Mouse (Mus musculus) cerebellum, adult (tissue): ENCODE measurements at regions not wholly inside any gene's neighbourhood (a gene's known extent, or its start where the extent isn't known, plus 50 kb on each side); places are given as distances from the start of the nearest gene placed in this dataset.

Experiments used
- ATAC-seq: cut with Nextera tagmentation; 2 replicates; pipeline ENCODE4 v1.9.2; 2017; ENCODE audit warnings: mild to moderate bottlenecking, moderate library complexity, mixed read lengths; ENCODE audit not compliant: insufficient number of reproducible peaks, low FRiP score, low TSS enrichment

DNA sequence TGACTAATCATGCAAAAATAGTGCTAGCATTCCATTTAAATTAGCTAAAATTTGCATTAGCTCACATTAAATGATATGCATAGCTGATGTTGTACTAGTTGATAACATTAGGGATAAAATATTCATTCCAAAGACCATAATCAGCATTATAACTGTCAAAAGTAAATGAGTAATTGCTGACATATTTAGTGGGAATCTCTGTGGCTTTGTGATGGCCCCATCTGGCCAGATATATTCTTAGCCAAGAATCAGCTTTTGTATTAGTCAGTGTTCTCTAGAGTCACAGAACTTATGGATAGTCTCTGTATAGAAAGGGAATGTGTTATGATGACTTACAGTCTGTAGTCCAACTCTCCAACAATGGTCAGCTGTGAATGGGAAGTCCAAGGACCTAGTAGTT, 171.2 kb downstream of the Gria2 start:
- no peak for ATAC-seq

DNA sequence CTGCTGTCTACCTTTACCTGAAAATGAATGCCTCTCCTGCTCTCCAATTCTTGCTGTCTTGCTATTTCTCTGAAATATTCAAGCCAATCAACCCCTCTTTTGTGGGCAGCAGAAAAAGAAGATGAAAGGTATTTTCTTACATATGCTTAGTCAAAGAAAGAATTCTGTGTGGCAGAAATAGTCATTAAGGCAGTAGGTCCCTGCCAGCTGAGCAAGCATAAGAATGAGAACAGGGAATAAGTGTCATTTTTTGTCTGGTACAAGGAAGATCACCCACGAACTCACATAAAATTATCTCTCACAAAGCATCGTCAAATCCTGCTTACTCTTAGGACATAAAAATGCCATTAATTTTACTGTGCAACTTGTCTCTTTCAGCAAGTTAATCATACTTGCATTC, 192.2 kb downstream of the Gria2 start:
- no peak for ATAC-seq

DNA sequence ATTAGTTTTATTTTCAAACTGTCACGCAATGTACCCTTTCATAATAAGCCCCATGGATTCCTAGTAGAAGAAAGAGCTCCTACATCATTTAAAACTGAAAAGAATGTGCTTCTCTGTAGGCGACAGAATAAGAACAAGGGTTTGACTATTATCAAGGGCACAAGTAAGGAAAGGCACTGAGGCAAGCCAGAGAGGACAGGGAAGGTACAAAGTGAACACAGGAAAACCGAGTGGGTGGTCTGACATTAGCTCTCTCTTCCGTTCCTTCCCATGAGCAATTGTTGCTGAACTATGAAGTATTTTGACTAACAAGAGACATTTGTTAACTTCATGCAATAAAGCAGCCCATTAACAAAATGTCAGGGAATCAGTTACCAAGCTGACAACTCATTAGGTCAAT, 194.2 kb downstream of the Gria2 start:
- no peak for ATAC-seq

DNA sequence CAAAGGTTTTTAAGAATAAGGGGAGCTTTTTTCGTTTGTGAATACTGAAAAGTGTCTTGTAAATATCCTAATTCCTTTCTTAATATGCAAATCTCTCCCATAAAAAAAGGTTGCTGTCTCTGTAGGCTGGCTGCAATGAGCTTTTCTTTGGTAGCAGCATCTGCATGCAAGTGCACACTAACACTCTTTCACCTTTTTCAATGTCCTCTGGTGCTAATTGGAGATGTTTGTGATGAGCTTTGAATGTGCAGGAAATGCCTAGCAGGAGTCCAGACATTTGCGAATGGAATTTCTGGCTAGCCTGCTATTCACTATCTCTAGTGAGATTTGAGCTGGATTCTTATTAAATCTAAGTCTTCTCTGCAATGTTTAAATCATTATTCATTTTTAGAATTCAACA, 194.8 kb downstream of the Gria2 start:
- no peak for ATAC-seq

DNA sequence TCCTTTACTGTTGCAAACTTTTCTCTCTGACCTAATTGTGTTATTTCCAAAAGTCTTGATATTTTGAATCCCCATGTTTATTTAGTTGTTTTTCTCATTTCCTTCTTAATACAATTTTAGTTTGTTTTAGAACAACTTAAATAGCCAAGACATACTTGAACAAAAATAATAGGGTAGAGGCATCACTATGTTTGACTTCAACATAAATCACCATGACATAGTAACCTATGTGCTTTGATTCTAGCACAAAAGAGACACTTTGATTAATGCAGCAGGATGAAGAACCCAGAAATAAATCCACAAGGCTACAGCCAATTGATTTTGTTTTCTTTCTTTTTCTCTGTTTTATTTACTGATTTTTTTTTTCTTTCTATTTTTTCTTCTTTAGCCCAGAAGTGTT, 205.1 kb downstream of the Gria2 start:
- ATAC-seq: no peak

DNA sequence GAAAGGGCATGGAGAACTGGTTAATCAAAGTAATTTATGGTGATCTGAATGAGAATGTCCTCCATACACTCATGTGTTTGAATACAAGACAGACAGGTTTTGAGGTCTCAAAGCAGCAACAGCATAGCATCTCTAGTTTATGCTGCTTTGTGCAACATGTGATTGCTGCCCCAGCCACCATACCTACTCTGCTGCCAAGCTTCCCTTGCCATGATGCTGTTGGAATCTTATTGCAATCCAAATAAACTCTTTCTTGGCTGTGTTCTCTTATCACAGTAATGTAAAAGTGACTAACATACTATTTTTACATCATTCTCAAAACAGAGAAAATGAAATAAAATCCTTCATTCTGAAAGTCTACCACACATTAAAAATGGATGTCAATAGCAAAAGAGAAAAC, 235.1 kb downstream of the Gria2 start:
- ATAC-seq: no peak

DNA sequence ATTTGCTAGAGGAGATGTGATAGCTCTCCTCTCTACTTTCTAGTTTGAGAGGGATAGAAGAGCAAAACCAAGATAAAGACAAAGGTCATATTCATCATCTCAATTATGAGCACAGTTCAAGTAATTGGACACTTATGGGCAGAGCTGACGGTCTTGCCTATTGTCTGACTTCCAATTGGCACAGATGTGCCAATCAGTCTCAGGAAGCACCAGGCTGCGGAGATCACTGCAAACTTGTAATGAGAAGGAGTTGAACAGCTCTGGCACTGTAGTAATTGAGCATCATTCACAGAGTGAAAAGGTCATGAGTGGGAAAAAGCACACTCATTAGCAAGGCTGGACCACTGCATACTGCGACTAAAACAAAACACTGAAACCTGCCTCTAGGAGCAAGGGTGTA, 236.4 kb downstream of the Gria2 start:
- no peak for ATAC-seq

DNA sequence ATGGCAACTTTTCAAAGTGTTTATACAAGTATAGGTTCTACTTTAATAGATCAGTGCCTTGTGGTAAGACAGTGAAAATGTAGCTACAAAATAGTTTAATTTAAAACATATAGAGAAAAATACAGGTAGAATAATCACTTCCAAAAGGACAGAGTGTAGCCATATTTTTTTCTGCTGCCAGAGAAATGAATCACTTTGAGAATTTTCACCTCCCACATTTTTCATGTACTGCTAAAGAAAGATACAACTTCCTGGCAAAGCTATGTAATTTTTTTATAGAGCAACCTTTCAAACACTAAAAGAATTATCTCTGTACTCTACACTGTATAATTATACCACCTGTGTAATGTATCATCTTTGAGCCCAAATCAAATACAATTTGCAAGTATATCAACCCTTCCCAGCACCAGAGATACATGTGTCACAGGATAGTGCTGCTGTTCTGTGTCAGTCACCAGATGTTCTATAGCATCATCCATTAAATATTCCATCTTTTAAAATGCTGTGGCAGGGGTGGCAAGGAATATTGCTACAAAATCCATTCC, 256.4 kb downstream of the Gria2 start:
- no peak for ATAC-seq

DNA sequence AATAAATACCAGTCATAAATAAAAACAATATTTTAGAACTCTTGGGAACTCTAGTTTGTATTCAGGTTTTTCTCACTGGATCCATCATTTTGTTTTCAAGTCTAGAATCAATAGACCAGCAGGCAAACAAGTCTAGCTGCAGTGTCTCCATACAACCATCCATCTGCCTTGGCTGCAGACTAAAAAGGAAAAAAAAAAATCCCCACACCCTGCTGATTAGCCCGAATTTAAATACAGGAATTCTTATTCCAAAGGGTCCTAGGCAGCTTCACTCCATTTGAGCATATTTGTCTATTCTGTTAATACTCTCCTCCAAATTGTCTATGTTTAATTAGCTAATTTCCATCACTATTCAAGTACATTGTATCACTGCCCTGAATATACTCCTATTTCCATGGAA, 258.9 kb downstream of the Gria2 start:
- ATAC-seq: no peak

DNA sequence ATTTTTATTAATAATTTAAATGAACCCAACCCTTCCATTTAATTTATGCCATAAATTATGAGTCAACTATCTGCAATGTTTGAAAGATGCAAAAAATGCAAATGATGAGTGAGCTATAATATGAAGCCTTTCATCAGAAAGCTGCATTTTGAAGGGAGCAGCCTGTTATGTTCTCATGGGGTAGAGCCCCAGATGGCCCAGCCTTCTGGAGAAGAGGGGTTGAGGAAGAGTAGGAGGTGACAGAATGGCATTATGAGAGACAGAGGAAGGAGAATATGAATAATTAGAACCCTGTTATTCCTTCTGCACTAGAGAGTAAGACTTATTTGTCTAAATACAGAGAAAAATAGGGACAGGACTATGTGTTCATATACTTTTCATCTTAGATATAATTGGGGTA, 261.3 kb downstream of the Gria2 start:
- ATAC-seq: no peak

DNA sequence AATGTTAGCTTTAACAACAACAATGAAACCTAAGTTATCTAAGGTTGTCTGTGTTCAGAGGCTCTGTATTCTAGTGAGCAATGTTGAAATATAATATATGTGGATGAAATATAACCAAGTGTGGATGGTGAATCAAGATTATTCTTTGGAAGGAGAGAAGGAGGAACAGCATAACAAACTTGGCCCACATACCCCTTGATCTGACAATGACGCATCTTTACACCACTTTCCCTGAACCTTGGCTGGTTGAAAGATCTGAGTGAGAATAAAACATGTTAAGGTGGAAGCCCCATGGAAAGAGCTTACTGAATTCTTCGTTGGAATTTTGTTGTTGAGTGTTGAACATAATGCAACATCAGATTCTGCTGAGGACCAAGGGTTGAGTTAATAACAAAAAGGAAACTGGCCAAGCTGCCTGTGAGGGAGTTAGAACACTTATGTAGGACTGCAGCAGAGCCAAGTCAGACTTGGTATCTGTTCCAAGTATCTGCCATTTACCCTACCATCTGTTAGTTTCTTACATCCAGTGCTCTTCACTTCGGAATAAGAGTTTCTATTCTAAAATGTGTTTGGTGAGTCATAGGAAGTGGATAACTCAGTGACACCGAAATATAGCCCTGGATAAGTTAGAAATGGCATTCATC, 268.8 kb downstream of the Gria2 start:
- no peak for ATAC-seq

DNA sequence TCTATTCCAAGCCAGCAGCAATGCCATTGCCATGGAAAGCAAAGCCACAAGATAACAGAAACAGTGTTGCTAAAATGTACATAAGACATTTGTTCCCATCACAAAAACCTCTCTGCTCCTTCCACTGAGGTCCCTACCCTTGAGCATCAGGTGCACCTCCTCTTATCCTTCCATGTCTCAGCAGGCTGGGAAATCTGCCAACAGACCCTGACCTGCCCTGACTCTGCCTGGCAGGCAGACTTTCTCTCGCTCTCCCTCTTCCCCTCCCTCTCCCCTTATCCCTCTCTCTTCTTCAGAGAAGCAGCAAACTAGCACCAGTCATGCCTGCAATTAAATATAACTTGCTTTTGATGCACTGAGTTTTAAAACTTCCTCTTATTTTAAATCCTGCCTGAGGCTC, 288.6 kb downstream of the Gria2 start:
- ATAC-seq: no peak

DNA sequence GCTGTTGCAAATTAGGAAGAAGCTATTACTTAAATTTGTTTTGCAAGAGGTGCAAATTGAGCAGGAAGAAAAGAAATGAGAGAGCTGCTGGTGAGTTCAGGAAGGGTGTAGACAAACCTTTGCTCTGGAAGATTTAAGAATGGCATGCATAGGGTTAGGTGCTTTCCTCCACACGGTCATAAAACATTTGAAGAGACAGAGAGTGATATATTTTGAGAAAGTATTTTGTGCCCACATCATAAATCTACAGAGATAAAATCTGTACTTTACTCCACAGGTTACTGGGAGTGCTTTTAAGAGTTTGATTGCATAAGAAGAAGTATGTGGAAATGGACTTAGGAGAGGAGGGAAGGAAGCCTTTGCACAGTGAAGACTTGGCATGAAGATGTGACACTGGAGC, 293.4 kb downstream of the Gria2 start:
- ATAC-seq: no peak

DNA sequence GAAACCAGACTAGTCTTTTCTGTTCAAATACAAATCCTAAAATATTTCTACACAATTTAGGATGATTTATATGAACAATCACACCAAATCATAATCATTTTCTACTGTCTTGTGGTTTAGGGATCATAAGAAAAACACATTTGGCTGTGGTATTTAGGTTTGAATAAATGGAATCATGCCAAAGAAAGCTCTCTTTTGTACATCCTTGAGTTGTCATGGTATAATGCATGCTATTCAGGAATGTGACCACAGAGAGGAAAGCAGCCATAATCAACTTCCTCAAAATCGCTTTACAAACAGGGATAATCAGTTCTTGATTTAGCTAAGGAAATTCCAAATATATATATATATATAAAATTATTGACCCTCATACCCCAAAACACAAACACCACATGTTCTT, 295.9 kb downstream of the Gria2 start:
- no peak for ATAC-seq

DNA sequence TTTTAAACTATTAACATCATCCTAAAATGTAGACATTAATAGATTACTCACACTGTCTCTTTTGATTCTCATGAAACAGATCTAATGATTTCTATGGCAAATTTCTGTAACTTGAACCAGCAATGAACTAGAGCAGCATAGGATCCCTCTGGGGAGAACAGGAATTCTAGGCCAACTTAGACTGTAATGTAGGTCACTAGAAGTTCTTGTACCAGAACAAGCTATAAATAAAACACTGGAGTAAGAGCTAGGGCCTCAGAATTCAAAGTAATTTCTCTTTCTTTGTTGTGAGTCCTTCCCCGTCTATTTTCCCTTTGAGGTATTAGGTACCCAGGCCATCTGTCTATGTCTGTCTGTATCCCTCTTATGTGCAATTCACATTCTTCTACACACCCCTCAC, 301.5 kb downstream of the Gria2 start:
- peak; percentile 72; the same call in 1 of the 2 replicates for ATAC-seq

DNA sequence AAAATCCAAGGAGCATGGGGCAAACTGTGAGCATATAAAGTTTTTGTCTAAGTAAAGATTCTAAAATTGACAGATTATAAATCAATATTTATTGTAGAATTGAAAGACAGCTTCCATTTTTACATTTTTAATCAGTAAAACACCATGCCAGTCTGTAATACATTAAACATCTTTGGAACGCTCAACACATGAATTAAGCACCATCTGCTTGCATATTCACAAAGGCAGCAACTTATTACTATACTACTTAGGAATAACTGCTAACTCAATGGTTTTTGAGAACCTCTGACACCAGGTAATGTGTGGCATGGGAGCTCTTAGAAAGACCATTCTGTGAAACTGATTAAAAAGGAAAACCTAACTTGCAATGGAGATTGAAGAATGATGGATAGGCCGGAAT, 306.1 kb downstream of the Gria2 start:
- ATAC-seq: no peak

DNA sequence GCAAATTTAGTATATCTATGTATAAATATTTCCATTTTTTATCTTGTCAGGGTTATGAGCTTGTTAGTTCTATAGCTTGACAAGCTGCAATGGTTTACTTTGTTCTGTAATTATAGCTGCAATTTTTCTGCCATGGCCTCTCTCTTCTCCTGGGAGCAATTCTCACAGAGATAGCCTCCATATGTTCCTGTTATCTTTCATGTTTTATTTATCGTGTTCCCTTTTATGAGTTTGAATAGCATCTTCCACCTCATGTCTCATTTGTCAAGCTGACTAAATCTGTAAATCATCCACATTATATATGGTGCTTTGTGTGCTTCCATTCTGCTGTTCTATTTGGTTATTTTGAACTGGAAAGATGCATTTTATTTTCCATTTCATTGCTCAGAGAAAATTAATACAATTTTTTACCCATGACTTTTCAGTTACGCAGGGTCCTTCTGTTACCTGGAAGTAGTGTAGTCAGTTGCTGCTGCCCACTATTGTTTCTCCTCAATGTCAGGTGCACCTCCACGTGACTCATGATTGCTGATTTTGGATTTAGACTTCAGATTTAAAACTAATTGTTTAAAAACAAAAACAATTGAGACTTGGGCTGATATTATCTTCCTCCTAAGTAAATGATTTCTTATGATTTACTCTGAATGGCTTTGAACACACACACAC, 318.3 kb downstream of the Gria2 start:
- ATAC-seq: no peak

DNA sequence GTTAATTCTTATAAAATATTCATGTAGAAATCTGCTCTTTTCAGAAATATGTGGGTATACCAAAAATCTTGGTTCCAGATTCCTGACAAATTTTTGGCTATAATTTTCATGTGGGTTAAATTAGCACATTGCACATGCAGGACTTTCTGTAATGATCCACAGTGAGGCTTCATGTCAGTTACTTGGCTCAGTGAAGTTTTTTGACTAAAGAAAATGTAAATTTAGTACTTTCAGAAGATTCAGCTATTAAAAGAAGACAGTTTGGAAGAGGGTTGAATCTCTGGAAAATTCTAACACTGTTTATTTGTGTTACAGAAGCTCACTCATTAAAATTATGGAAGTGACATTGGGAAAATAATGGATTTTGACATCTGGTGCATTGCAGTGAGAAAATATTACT, 324.0 kb downstream of the Gria2 start:
- no peak for ATAC-seq

DNA sequence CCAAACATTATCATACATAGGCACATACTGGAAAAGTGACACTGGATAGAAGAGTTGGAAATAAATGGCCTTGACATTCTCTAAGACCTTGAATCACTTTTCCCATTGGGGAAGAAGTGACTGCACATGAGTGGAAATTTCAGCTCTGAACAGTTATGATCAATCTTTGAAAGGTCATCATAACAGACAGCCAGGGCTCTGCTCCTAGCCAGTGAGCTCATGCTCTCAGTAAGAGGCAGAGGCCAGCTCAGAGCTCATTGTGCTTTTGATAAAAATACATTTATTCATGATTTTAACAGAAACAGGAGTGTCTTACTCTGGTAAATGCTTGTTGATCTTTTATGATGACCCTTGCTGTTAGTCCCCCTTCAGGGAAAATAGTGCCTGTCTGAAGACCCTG, 328.9 kb downstream of the Gria2 start:
- ATAC-seq: no peak
